Mouse (Mus musculus) liver, embryonic 15.5 days (tissue): ENCODE results near the gene Senp3. TPM values are rescaled to one million over a fixed set of nuclear protein-coding genes. Genes with fewer than 3 reads are reported as not detected.

Source experiments
- ATAC-seq: fragments of 200-750 bp; cut with Nextera tagmentation; 2 replicates; pipeline ENCODE4 v1.8.0; 2017; ENCODE audit warnings: moderate number of reproducible peaks, mild to moderate bottlenecking, moderate library complexity; ENCODE audit not compliant: insufficient read depth
- H3K27ac ChIP-seq: fragments of 300-500 bp; sonication (generic); replicated peaks from 2 replicates; pipeline ENCODE4 v1.5.1; 2015; ENCODE audit warnings: mild to moderate bottlenecking, inconsistent platforms
- H3K27me3 ChIP-seq: fragments of 300-500 bp; sonication (generic); 2 replicates; pipeline ENCODE4 v1.6.1; 2015; ENCODE audit warnings: mild to moderate bottlenecking, inconsistent platforms
- H3K36me3 ChIP-seq: fragments of 300-500 bp; sonication (generic); replicated peaks from 2 replicates; pipeline ENCODE4 v1.6.1; 2015; ENCODE audit warnings: moderate library complexity, mild to moderate bottlenecking, inconsistent platforms
- H3K4me1 ChIP-seq: fragments of 300-500 bp; sonication (generic); replicated peaks from 2 replicates; pipeline ENCODE4 v1.6.1; 2015; ENCODE audit warnings: inconsistent platforms
- H3K4me2 ChIP-seq: fragments of 300-500 bp; sonication (generic); 2 replicates; pipeline ENCODE4 v1.6.1; 2015; ENCODE audit warnings: moderate library complexity, mild to moderate bottlenecking, inconsistent platforms
- H3K4me3 ChIP-seq: fragments of 300-500 bp; sonication (generic); replicated peaks from 2 replicates; pipeline ENCODE4 v1.5.1; 2015; ENCODE audit warnings: mild to moderate bottlenecking, inconsistent platforms
- H3K9ac ChIP-seq: fragments of 300-500 bp; sonication (generic); 2 replicates; pipeline ENCODE4 v1.6.1; 2015; ENCODE audit warnings: moderate library complexity, mild to moderate bottlenecking, inconsistent platforms
- H3K9me3 ChIP-seq: fragments of 300-500 bp; sonication (generic); replicated peaks from 2 replicates; pipeline ENCODE4 v1.6.1; 2016; ENCODE audit warnings: inconsistent platforms
- WGBS: fragments of 180-500 bp; shearing (Covaris S2); methylation state at CpG from one replicate; pipeline ENCODE4 v1.1.7; 2015; ENCODE audit warnings: mixed read lengths; ENCODE audit not compliant: insufficient replicate concordance; 5-methylcytosine and 5-hydroxymethylcytosine counted together
- polyA plus RNA-seq: library from polyadenylated mRNA; unstranded; fragments of >200 nt; fragmentation: Nextera tagmentation; extraction: Ambion mirVana; gene quantifications from 2 replicates; pipeline ENCODE4 v1.2.1, GENCODE M21; 2015

The Senp3 gene
- polyA plus RNA-seq, 1 experiment from 2014 or later: 23.9 TPM

- H3K4me3 ChIP-seq: no peak overlapping the region
- WGBS: 87% methylated on average over 1 of the region's 1 CpGs
Observed at GRCm38 (mm10) chr11:69689891-69690290, 8.0 kb upstream of the Senp3 start.

GRCm38 (mm10) chr11:69687061-69687460 is 5.2 kb upstream of the Senp3 start:
- Histone ChIP-seq H3K4me3 (no peak overlapping the region), H3K27me3 (no peaks in the 10 kb centered on the region), H3K4me2 (no peak overlapping the region), H3K9me3 (no peaks in the 10 kb centered on the region), H3K36me3 (no peaks in the 10 kb centered on the region), H3K4me1 (peaks cover 39% of the 10 kb centered on the region), H3K27ac (no peak overlapping the region), H3K9ac (no peak overlapping the region; the same call in 1 of the 2 replicates)
- WGBS: 74% methylated on average over 5 of the region's 5 CpGs
- ATAC-seq: no peak

More at GRCm38 (mm10) chr11:69689891-69690290, 8.0 kb upstream of the Senp3 start:
- no peak overlapping the region for H3K4me2 ChIP-seq
- no peak overlapping the region for H3K27ac ChIP-seq
- no peak overlapping the region for H3K9ac ChIP-seq
- peaks cover 4% of the 10 kb centered on the region for H3K27me3 ChIP-seq
- ATAC-seq: no peak
- H3K4me1 ChIP-seq: peaks cover 36% of the 10 kb centered on the region
- H3K36me3 ChIP-seq: no peaks in the 10 kb centered on the region
- no peaks in the 10 kb centered on the region for H3K9me3 ChIP-seq

- no peak overlapping the region; the same call in 1 of the 2 replicates for H3K4me2 ChIP-seq
- no peak overlapping the region for H3K9ac ChIP-seq
- H3K4me1 ChIP-seq: peaks cover 41% of the 10 kb centered on the region
- ATAC-seq: no peak
- no peaks in the 10 kb centered on the region for H3K27me3 ChIP-seq
- 41% methylated on average over 4 of the region's 4 CpGs for WGBS
- H3K4me3 ChIP-seq: no peak overlapping the region
- H3K9me3 ChIP-seq: no peaks in the 10 kb centered on the region
- H3K36me3 ChIP-seq: no peaks in the 10 kb centered on the region
- H3K27ac ChIP-seq: 0 out of 2 replicates have a peak overlapping the region, but pooled peaks have one; percentile 70
Observed at GRCm38 (mm10) chr11:69686377-69686776, 4.5 kb upstream of the Senp3 start.

- no peaks in the 10 kb centered on the region for H3K9me3 ChIP-seq
- peak within 1 kb of the TSS; percentile 70 for H3K27ac ChIP-seq
- ATAC-seq: no peak
- peaks cover 48% of the 10 kb centered on the region for H3K4me1 ChIP-seq
- H3K36me3 ChIP-seq: no peaks in the 10 kb centered on the region
- no peak within 1 kb of the TSS for H3K9ac ChIP-seq
- 49% methylated on average over 10 of the region's 10 CpGs for WGBS
- no peaks in the 10 kb centered on the region for H3K27me3 ChIP-seq
- H3K4me3 ChIP-seq: no peak within 1 kb of the TSS
- H3K4me2 ChIP-seq: no peak within 1 kb of the TSS; the same call in 1 of the 2 replicates
Observed at GRCm38 (mm10) chr11:69685526-69686148, 3.8 kb upstream of the Senp3 start, which contains the start of gene Tnfsf13. TSS of gene Tnfsf13 (minus strand) at chr11:69685784.

GRCm38 (mm10) chr11:69684936-69685335 is 3.1 kb upstream of the Senp3 start:
- 82% methylated on average over 6 of the region's 6 CpGs for WGBS
- Histone ChIP-seq H3K4me1 (peaks cover 55% of the 10 kb centered on the region), H3K27ac (no peak overlapping the region), H3K4me3 (no peak overlapping the region), H3K4me2 (no peak overlapping the region), H3K27me3 (no peaks in the 10 kb centered on the region), H3K9ac (no peak overlapping the region), H3K36me3 (peaks cover 6% of the 10 kb centered on the region), H3K9me3 (no peaks in the 10 kb centered on the region)
- no peak for ATAC-seq

- Histone ChIP-seq H3K4me1 (peaks cover 60% of the 10 kb centered on the region), H3K27me3 (no peaks in the 10 kb centered on the region), H3K36me3 (peaks cover 11% of the 10 kb centered on the region), H3K9me3 (no peaks in the 10 kb centered on the region), H3K27ac (no peak overlapping the region), H3K4me2 (no peak overlapping the region), H3K4me3 (no peak overlapping the region), H3K9ac (no peak overlapping the region)
- 62% methylated on average over 12 of the region's 12 CpGs for WGBS
- ATAC-seq: no peak
Observed at GRCm38 (mm10) chr11:69684128-69684745, 2.4 kb upstream of the Senp3 start.

- Histone ChIP-seq H3K9ac (no peak overlapping the region), H3K4me1 (peaks cover 66% of the 10 kb centered on the region), H3K9me3 (no peaks in the 10 kb centered on the region)
Observed at GRCm38 (mm10) chr11:69683576-69683975, 1.7 kb upstream of the Senp3 start.

GRCm38 (mm10) chr11:69682840-69683533 is 1.1 kb upstream of the Senp3 start:
- WGBS: 28% methylated on average over 12 of the region's 12 CpGs
- Histone ChIP-seq H3K36me3 (peaks cover 23% of the 10 kb centered on the region), H3K27ac (0 out of 2 replicates have a peak overlapping the region, but pooled peaks have one; percentile 93), H3K27me3 (no peaks in the 10 kb centered on the region), H3K4me1 (peaks cover 69% of the 10 kb centered on the region), H3K9me3 (no peaks in the 10 kb centered on the region), H3K4me2 (peak overlapping the region; percentile 88), H3K9ac (no peak overlapping the region), H3K4me3 (peak overlapping the region; percentile 86)
- ATAC-seq: no peak

More at GRCm38 (mm10) chr11:69683576-69683975, 1.7 kb upstream of the Senp3 start:
- no peaks in the 10 kb centered on the region for H3K27me3 ChIP-seq
- 66% methylated on average over 7 of the region's 7 CpGs for WGBS
- no peak for ATAC-seq
- H3K27ac ChIP-seq: no peak overlapping the region
- H3K4me2 ChIP-seq: no peak overlapping the region
- H3K4me3 ChIP-seq: no peak overlapping the region
- H3K36me3 ChIP-seq: peaks cover 17% of the 10 kb centered on the region

- Histone ChIP-seq H3K36me3 (peaks cover 30% of the 10 kb centered on the region), H3K4me2 (peak overlapping the region; percentile 88), H3K9me3 (no peaks in the 10 kb centered on the region), H3K27ac (peak overlapping the region; percentile 93), H3K4me1 (peaks cover 70% of the 10 kb centered on the region), H3K9ac (peak overlapping the region; percentile 86), H3K27me3 (no peaks in the 10 kb centered on the region), H3K4me3 (peak overlapping the region; percentile 86)
- peak; percentile 22 for ATAC-seq
- 22% methylated on average over 24 of the region's 24 CpGs for WGBS
Observed at GRCm38 (mm10) chr11:69682209-69682839, 440 bp upstream of the Senp3 start.

- Histone ChIP-seq H3K27ac (peak overlapping the region; percentile 93; the same call in 1 of the 2 replicates), H3K4me1 (peaks cover 56% of the 10 kb centered on the region), H3K4me3 (peak overlapping the region; percentile 86), H3K4me2 (peak overlapping the region; percentile 88), H3K9me3 (no peaks in the 10 kb centered on the region), H3K27me3 (no peaks in the 10 kb centered on the region), H3K9ac (no peak overlapping the region; the same call in 1 of the 2 replicates), H3K36me3 (peaks cover 50% of the 10 kb centered on the region)
- WGBS: 82% methylated on average over 30 of the region's 30 CpGs
- ATAC-seq: no peak
Observed at GRCm38 (mm10) chr11:69680136-69680855, 1.6 kb downstream of the Senp3 start.
